Mouse (Mus musculus): Measurements from ENCODE around the gene Scn8a. TPM values are rescaled to one million over a fixed set of nuclear protein-coding genes. Genes with fewer than 3 reads are reported as not detected.
A peak's percentile ranks its signal among the peaks of the same experiment; 100 is the strongest.

Gene Scn8a
- total and polyA plus RNA-seq, 3 experiments, result 0.02 TPM; not detected in 2

DNA sequence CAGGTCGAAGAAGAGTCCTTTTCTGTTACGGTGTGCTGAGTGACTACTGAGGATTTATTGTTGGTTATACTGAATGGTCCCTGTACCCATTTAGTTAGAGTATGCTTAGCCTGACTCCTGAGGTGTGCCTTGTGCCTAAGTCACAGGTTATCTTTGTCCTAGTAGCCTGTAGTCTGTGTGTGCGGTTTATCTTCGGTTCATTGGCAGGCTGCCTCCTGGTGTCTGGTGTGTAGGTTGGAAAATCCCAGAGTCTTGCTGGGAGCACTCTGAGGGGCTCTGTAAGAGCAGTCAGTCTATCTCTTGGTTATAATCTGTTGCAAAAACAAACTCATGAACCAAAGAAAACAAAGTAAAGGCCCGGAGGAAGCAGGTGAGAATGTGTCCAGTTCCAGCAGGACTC is 11.7 kb downstream of the Scn8a start:
- Histone ChIP-seq H3K4me1 (ENCODE audit: control insufficient read depth, insufficient read depth, low read length) (no peaks in the 10 kb centered on the region), H3K36me3 (ENCODE audit: control insufficient read depth, insufficient read depth, low read length) (no peaks in the 10 kb centered on the region), H3K79me2 (replicated peaks; ENCODE audit: control insufficient read depth, insufficient read depth, low read length) (no peaks in the 10 kb centered on the region), H3K27ac (no peak overlapping the region), H3K27me3 (ENCODE audit: control insufficient read depth, insufficient read depth, low read length) (peaks cover 2% of the 10 kb centered on the region; the same call in 1 of the 2 replicates), H3K9ac (ENCODE audit: low read depth, low read length) (no peak overlapping the region), H3K4me3 (no peak overlapping the region)
- DNase-seq, result no peak
- intact Hi-C loops (cut with DNase I), result no loop called here
- WGBS, result 34% methylated on average over 5 of the region's 5 CpGs
- no peak for TF ChIP-seq POLR2A (IDR thresholded peaks at IDR 0.05; ENCODE audit: insufficient read depth, low read depth, low read length)
- no peak for TF ChIP-seq CTCF (IDR thresholded peaks at IDR 0.05)
- TF ChIP-seq EP300 (IDR thresholded peaks at IDR 0.05; ENCODE audit: insufficient read depth, low read depth, low read length), result no peak

DNA sequence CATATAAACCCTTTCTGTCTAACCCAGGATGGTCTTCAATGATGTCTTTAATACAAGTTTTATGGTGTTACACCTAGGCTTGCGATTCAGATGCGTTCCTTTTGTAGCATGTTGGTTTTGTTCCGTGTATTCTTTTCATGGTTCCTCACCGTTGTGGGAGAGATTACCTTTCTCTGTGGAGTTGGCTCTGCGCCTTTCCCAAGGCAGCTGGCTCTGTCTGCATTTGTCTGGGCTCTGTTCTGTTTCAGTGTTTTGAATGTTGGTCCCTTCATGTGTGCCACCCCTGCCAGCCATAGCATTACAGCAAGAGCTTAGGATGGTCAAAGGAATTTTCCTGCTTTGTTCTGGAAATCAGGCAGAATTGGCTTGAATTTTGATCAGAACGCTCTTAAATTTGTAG is 14.8 kb downstream of the Scn8a start:
- TF ChIP-seq POLR2A (IDR thresholded peaks at IDR 0.05; ENCODE audit: insufficient read depth, low read depth, low read length), result no peak
- no peak for TF ChIP-seq EP300 (IDR thresholded peaks at IDR 0.05; ENCODE audit: insufficient read depth, low read depth, low read length)
- TF ChIP-seq CTCF (IDR thresholded peaks at IDR 0.05), result no peak
- WGBS, result 85% methylated on average over 6 of the region's 6 CpGs
- Histone ChIP-seq H3K9ac (ENCODE audit: low read depth, low read length) (no peak overlapping the region), H3K79me2 (replicated peaks; ENCODE audit: control insufficient read depth, insufficient read depth, low read length) (no peaks in the 10 kb centered on the region), H3K36me3 (ENCODE audit: control insufficient read depth, insufficient read depth, low read length) (no peaks in the 10 kb centered on the region), H3K27ac (no peak overlapping the region), H3K4me3 (no peak overlapping the region), H3K4me1 (ENCODE audit: control insufficient read depth, insufficient read depth, low read length) (no peaks in the 10 kb centered on the region), H3K27me3 (ENCODE audit: control insufficient read depth, insufficient read depth, low read length) (no peaks in the 10 kb centered on the region)
- intact Hi-C loops (cut with DNase I), result no loop called here
- DNase-seq, result no peak

DNA sequence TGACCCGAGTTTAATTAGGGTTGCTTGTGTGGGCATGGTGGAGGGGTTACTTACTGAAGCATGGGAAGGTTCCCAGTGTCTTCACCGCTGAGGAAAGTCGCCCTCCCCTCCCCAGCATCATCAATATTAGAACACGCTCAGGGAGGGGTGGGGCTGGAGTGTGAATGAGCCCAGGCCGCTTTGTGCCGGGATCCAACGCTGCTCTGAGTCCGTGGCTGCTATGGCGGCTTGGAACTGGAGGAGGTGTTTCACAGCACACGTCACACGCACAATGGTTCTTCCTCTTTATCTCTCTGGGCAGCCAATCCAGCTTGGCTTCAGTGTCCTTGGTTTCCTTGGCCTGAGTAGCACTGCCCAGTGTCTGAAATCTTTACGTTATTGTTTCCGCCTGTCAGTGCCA is 22.3 kb downstream of the Scn8a start:
- TF ChIP-seq POLR2A (IDR thresholded peaks at IDR 0.05; ENCODE audit: insufficient read depth, low read depth, low read length) (no peak), EP300 (IDR thresholded peaks at IDR 0.05; ENCODE audit: insufficient read depth, low read depth, low read length) (no peak)
- DNase-seq, result no peak
- Histone ChIP-seq H3K79me2 (replicated peaks; ENCODE audit: control insufficient read depth, insufficient read depth, low read length) (no peaks in the 10 kb centered on the region), H3K4me1 (ENCODE audit: control insufficient read depth, insufficient read depth, low read length) (no peaks in the 10 kb centered on the region), H3K9ac (ENCODE audit: low read depth, low read length) (no peak overlapping the region), H3K4me3 (no peak overlapping the region), H3K27me3 (ENCODE audit: control insufficient read depth, insufficient read depth, low read length) (no peaks in the 10 kb centered on the region), H3K36me3 (ENCODE audit: control insufficient read depth, insufficient read depth, low read length) (no peaks in the 10 kb centered on the region), H3K27ac (no peak overlapping the region)
- intact Hi-C loops (cut with DNase I), result no loop called here
- 51% methylated on average over 13 of the region's 13 CpGs for WGBS

GRCm38 (mm10) chr15:100896502-100896901 is 26.8 kb downstream of the Scn8a start:
- 96% methylated on average over 23 of the region's 23 CpGs for WGBS

GRCm38 (mm10) chr15:100903811-100904210 is 34.2 kb downstream of the Scn8a start:
- Histone ChIP-seq H3K79me2 (replicated peaks; ENCODE audit: control insufficient read depth, insufficient read depth, low read length) (no peaks in the 10 kb centered on the region), H3K27me3 (ENCODE audit: control insufficient read depth, insufficient read depth, low read length) (no peaks in the 10 kb centered on the region), H3K4me1 (ENCODE audit: control insufficient read depth, insufficient read depth, low read length) (no peaks in the 10 kb centered on the region; the same call in 1 of the 2 replicates), H3K36me3 (ENCODE audit: control insufficient read depth, insufficient read depth, low read length) (no peaks in the 10 kb centered on the region), H3K4me3 (no peak overlapping the region), H3K9ac (ENCODE audit: low read depth, low read length) (no peak overlapping the region), H3K27ac (no peak overlapping the region)
- TF ChIP-seq POLR2A (IDR thresholded peaks at IDR 0.05; ENCODE audit: insufficient read depth, low read depth, low read length), result no peak
- no peak for TF ChIP-seq EP300 (IDR thresholded peaks at IDR 0.05; ENCODE audit: insufficient read depth, low read depth, low read length)
- no peak for TF ChIP-seq CTCF (IDR thresholded peaks at IDR 0.05)
- intact Hi-C loops (cut with DNase I), result no loop called here
- 73% methylated on average over 9 of the region's 9 CpGs for WGBS
- no peak for DNase-seq

More at GRCm38 (mm10) chr15:100896502-100896901, 26.8 kb downstream of the Scn8a start:
- no peaks in the 10 kb centered on the region for H3K79me2 ChIP-seq (replicated peaks; ENCODE audit: control insufficient read depth, insufficient read depth, low read length)
- H3K4me1 ChIP-seq (ENCODE audit: control insufficient read depth, insufficient read depth, low read length), result no peaks in the 10 kb centered on the region
- no peak overlapping the region for H3K9ac ChIP-seq (ENCODE audit: low read depth, low read length)
- intact Hi-C loops (cut with DNase I), result no loop called here
- H3K27ac ChIP-seq, result no peak overlapping the region
- no peaks in the 10 kb centered on the region for H3K36me3 ChIP-seq (ENCODE audit: control insufficient read depth, insufficient read depth, low read length)
- no peak for DNase-seq
- H3K27me3 ChIP-seq (ENCODE audit: control insufficient read depth, insufficient read depth, low read length), result no peaks in the 10 kb centered on the region
- H3K4me3 ChIP-seq, result no peak overlapping the region
- TF ChIP-seq EP300 (IDR thresholded peaks at IDR 0.05; ENCODE audit: insufficient read depth, low read depth, low read length) (no peak), POLR2A (IDR thresholded peaks at IDR 0.05; ENCODE audit: insufficient read depth, low read depth, low read length) (no peak), CTCF (IDR thresholded peaks at IDR 0.05) (no peak)

- Histone ChIP-seq H3K27me3 (ENCODE audit: control insufficient read depth, insufficient read depth, low read length) (no peaks in the 10 kb centered on the region), H3K36me3 (ENCODE audit: control insufficient read depth, insufficient read depth, low read length) (no peaks in the 10 kb centered on the region), H3K4me3 (no peak overlapping the region), H3K27ac (no peak overlapping the region), H3K79me2 (replicated peaks; ENCODE audit: control insufficient read depth, insufficient read depth, low read length) (no peaks in the 10 kb centered on the region), H3K4me1 (ENCODE audit: control insufficient read depth, insufficient read depth, low read length) (no peaks in the 10 kb centered on the region; the same call in 1 of the 2 replicates), H3K9ac (ENCODE audit: low read depth, low read length) (no peak overlapping the region)
- TF ChIP-seq CTCF (IDR thresholded peaks at IDR 0.05), result no peak
- TF ChIP-seq EP300 (IDR thresholded peaks at IDR 0.05; ENCODE audit: insufficient read depth, low read depth, low read length), result no peak
- TF ChIP-seq POLR2A (IDR thresholded peaks at IDR 0.05; ENCODE audit: insufficient read depth, low read depth, low read length), result no peak
- DNase-seq, result peak in 1 of 2 experiments; percentile 13
- 9% methylated on average over 2 of the region's 2 CpGs for WGBS
- intact Hi-C loops (cut with DNase I), result no loop called here
Observed at GRCm38 (mm10) chr15:100905006-100905405, 35.3 kb downstream of the Scn8a start.

Data from heart, adult 2 months (tissue).